Mouse (Mus musculus): ENCODE results near the gene Mcrs1. TPM values are rescaled to one million over a fixed set of nuclear protein-coding genes. Genes with fewer than 3 reads are reported as not detected.

The Mcrs1 gene
- polyA plus RNA-seq, 1 experiment from 2014 or later = 193 TPM

- Histone ChIP-seq H3K27me3 (ENCODE audit: control insufficient read depth, insufficient read depth, low read length) (no peaks in the 10 kb centered on the region), H3K9ac (ENCODE audit: low read length) (no peak overlapping the region), H3K4me1 (ENCODE audit: control insufficient read depth, insufficient read depth, low read length) (0 out of 2 replicates have a peak, but pooled peaks cover 2% of the 10 kb centered on the region), H3K36me3 (ENCODE audit: control insufficient read depth, insufficient read depth, low read length) (peaks cover 2% of the 10 kb centered on the region; the same call in 1 of the 2 replicates), H3K4me2 (no peak overlapping the region), H3K4me3 (ENCODE audit: low read depth, low read length) (no peak overlapping the region), H3K27ac (ENCODE audit: low read depth, low read length) (no peak overlapping the region), H3K9me3 (ENCODE audit: control insufficient read depth, low read length) (no peaks in the 10 kb centered on the region)
- ATAC-seq (ENCODE audit: low FRiP score) = no peak
- DNase-seq (ENCODE audit: low spot score, missing footprints) = no peak
Measured at GRCm38 (mm10) chr15:99198761-99199160, 53.0 kb downstream of the Mcrs1 start.

- ATAC-seq (ENCODE audit: low FRiP score) = no peak
- no peaks in the 10 kb centered on the region for H3K9me3 ChIP-seq (ENCODE audit: control insufficient read depth, low read length)
- H3K4me2 ChIP-seq = no peak overlapping the region
- DNase-seq (ENCODE audit: low spot score, missing footprints) = no peak
- 0 out of 2 replicates have a peak, but pooled peaks cover 2% of the 10 kb centered on the region for H3K4me1 ChIP-seq (ENCODE audit: control insufficient read depth, insufficient read depth, low read length)
- no peak overlapping the region for H3K9ac ChIP-seq (ENCODE audit: low read length)
- peaks cover 3% of the 10 kb centered on the region; the same call in 1 of the 2 replicates for H3K36me3 ChIP-seq (ENCODE audit: control insufficient read depth, insufficient read depth, low read length)
- no peaks in the 10 kb centered on the region for H3K27me3 ChIP-seq (ENCODE audit: control insufficient read depth, insufficient read depth, low read length)
- H3K4me3 ChIP-seq (ENCODE audit: low read depth, low read length) = no peak overlapping the region
- H3K27ac ChIP-seq (ENCODE audit: low read depth, low read length) = no peak overlapping the region
- 59% methylated on average over 6 of the region's 6 CpGs for WGBS
Measured at GRCm38 (mm10) chr15:99195043-99195442, 56.7 kb downstream of the Mcrs1 start.

GRCm38 (mm10) chr15:99194358-99194757, 57.4 kb downstream of the Mcrs1 start:
- Histone ChIP-seq H3K9ac (ENCODE audit: low read length) (no peak overlapping the region), H3K4me2 (no peak overlapping the region), H3K27ac (ENCODE audit: low read depth, low read length) (no peak overlapping the region), H3K36me3 (ENCODE audit: control insufficient read depth, insufficient read depth, low read length) (peaks cover 3% of the 10 kb centered on the region; the same call in 1 of the 2 replicates), H3K27me3 (ENCODE audit: control insufficient read depth, insufficient read depth, low read length) (no peaks in the 10 kb centered on the region), H3K9me3 (ENCODE audit: control insufficient read depth, low read length) (no peaks in the 10 kb centered on the region), H3K4me1 (ENCODE audit: control insufficient read depth, insufficient read depth, low read length) (0 out of 2 replicates have a peak, but pooled peaks cover 2% of the 10 kb centered on the region), H3K4me3 (ENCODE audit: low read depth, low read length) (no peak overlapping the region)
- no peak for ATAC-seq (ENCODE audit: low FRiP score)
- no peak for DNase-seq (ENCODE audit: low spot score, missing footprints)
- WGBS = 81% methylated on average over 10 of the region's 10 CpGs

Other genes starting within 250 kb of the Mcrs1 start
- 102 and 106 TPM in 2 replicates for gene Tuba1c, start 222.1 kb downstream of the Mcrs1 start, polyA plus RNA-seq (2014; fragmentation: Nextera tagmentation; extraction: Ambion mirVana)
- gene Prph, start 196.8 kb downstream of the Mcrs1 start, polyA plus RNA-seq (2014; fragmentation: Nextera tagmentation; extraction: Ambion mirVana) = 3.6 and 4.8 TPM in 2 replicates
- gene Troap, start 177.4 kb downstream of the Mcrs1 start, polyA plus RNA-seq (2014; fragmentation: Nextera tagmentation; extraction: Ambion mirVana) = 19.7 and 27.2 TPM in 2 replicates
- 5.0 and 6.2 TPM in 2 replicates for gene C1ql4, start 164.1 kb downstream of the Mcrs1 start, polyA plus RNA-seq (2014; fragmentation: Nextera tagmentation; extraction: Ambion mirVana)
- 0.46 and 0.50 TPM in 2 replicates for gene Dnajc22, start 158.8 kb downstream of the Mcrs1 start, polyA plus RNA-seq (2014; fragmentation: Nextera tagmentation; extraction: Ambion mirVana)
- gene Spats2, start 126.0 kb downstream of the Mcrs1 start, polyA plus RNA-seq (2014; fragmentation: Nextera tagmentation; extraction: Ambion mirVana) = 58.8 and 65.6 TPM in 2 replicates
- gene Kcnh3, start 27.1 kb downstream of the Mcrs1 start, polyA plus RNA-seq (2014; fragmentation: Nextera tagmentation; extraction: Ambion mirVana) = 0.04 and 0.07 TPM in 2 replicates
- 41.5 and 41.6 TPM in 2 replicates for gene Prpf40b, start 43.1 kb upstream of the Mcrs1 start, polyA plus RNA-seq (2014; fragmentation: Nextera tagmentation; extraction: Ambion mirVana)
- 0.19 TPM in 1 of 2 replicates, not detected in the other for gene Fam186b, start 43.9 kb upstream of the Mcrs1 start, polyA plus RNA-seq (2014; fragmentation: Nextera tagmentation; extraction: Ambion mirVana)
- gene Fmnl3, start 118.5 kb upstream of the Mcrs1 start, polyA plus RNA-seq (2014; fragmentation: Nextera tagmentation; extraction: Ambion mirVana) = 8.6 and 8.9 TPM in 2 replicates
- 228 and 248 TPM in 2 replicates for gene Tmbim6, start 140.9 kb upstream of the Mcrs1 start, polyA plus RNA-seq (2014; fragmentation: Nextera tagmentation; extraction: Ambion mirVana)
- 8.0 and 9.4 TPM in 2 replicates for gene Nckap5l, start 205.8 kb upstream of the Mcrs1 start, polyA plus RNA-seq (2014; fragmentation: Nextera tagmentation; extraction: Ambion mirVana)
- gene Bcdin3d, start 222.8 kb upstream of the Mcrs1 start, polyA plus RNA-seq (2014; fragmentation: Nextera tagmentation; extraction: Ambion mirVana) = 19.5 and 19.7 TPM in 2 replicates